Mouse (Mus musculus): ENCODE data around the gene Kiss1. TPM values are rescaled to one million over a fixed set of nuclear protein-coding genes. Genes with fewer than 3 reads are reported as not detected.

Kiss1 gene
- total RNA-seq, 2 experiments from 2014 or later, result not detected

DNA sequence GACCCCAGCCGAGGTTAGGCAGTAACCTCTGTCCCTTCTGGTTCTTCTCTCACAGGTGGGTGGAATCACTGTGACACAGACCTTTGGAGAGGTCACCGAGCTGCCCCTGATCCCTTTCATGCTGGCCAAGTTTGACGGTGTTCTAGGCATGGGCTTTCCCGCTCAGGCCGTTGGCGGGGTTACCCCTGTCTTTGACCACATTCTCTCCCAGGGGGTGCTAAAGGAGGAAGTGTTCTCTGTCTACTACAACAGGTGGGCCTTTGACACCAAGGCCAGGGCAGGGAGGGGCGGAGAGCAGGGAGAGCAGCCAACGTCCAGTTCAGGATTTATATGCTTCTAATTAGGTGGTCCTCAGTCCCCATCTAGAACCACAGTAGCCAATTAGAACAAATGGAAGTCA lies 34.7 kb downstream of the Kiss1 start:
- no peak for DNase-seq (ENCODE audit: low spot score in 2 of 2)

DNA sequence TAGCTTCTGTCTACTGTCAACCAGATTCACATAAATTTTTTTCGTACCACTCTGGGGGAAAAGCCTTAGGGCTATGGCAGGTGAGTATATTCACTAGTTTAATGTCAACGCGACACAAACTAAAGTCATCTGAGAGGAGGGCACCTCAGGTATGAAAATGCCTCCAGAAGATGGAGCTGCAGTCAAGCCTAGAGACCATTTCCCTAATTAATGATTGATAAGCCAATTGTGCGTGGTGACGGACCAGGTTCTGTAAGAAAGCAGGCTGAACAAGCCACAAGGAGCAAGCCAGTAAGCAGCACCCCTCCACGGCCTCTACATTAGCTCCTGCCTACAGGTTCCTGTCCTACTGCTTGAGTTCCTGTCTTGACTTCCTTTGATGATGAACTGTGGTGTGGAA lies 39.3 kb downstream of the Kiss1 start:
- no peak for DNase-seq (ENCODE audit: low spot score in 2 of 2)

DNA sequence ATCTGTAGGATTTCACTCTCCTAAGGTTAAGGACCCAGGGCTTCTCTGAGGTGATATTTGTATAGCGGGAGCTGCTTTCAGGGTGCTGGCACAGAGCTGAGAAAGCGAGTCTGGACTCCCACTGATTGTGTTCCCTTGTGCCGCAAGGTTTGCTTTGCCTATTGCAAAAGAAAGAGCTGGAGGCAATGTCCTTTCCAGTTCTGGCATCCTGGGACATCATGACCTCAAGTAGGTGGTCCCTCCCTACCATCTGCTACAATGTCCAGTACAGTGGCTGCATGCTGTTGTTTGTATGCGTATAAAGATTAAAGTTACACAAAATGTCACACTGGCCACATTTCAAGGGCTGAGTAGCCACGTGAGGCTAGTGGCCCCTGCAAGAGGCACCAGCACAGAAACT lies 40.4 kb downstream of the Kiss1 start:
- no peak for DNase-seq (ENCODE audit: low spot score in 2 of 2)

GRCm38 (mm10) chr1:133363276-133364021 lies 41.8 kb downstream of the Kiss1 start, which contains the start of gene Etnk2:
TSS of gene Etnk2 (plus strand) at chr1:133363572.
- DNase-seq (ENCODE audit: low spot score in 2 of 2), result peak; percentile 57 to 75

- no peak for DNase-seq (ENCODE audit: low spot score in 2 of 2)
Observed at GRCm38 (mm10) chr1:133364022-133364630, 42.5 kb downstream of the Kiss1 start.

DNA sequence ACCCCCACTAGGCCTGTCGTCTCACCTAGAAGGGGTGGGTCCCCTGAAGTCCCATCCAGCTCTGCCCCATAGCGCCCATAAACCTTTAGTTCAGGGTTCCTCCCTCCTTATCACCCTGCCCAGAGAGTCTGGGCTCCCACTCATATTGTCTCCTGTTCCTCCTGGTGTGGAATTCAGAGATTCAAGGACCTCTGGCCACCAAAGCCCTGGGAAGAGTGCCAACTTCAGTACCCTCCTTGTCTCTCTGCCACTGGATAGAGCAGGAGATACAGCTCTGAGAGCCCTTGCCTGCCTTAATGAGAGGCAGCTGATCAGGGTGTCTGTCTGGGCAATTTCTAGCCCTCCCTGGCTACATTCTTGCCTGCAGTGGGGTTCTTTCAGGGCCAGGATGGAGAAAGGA lies 43.2 kb downstream of the Kiss1 start:
- DNase-seq (ENCODE audit: low spot score in 2 of 2), result no peak

- DNase-seq (ENCODE audit: low spot score in 2 of 2), result no peak
Observed at GRCm38 (mm10) chr1:133366951-133367605, 45.4 kb downstream of the Kiss1 start.

GRCm38 (mm10) chr1:133367606-133368488 lies 46.2 kb downstream of the Kiss1 start:
- no peak for DNase-seq (ENCODE audit: low spot score in 2 of 2)

GRCm38 (mm10) chr1:133368644-133369043 lies 47.0 kb downstream of the Kiss1 start:
- DNase-seq (ENCODE audit: low spot score in 2 of 2), result no peak

DNA sequence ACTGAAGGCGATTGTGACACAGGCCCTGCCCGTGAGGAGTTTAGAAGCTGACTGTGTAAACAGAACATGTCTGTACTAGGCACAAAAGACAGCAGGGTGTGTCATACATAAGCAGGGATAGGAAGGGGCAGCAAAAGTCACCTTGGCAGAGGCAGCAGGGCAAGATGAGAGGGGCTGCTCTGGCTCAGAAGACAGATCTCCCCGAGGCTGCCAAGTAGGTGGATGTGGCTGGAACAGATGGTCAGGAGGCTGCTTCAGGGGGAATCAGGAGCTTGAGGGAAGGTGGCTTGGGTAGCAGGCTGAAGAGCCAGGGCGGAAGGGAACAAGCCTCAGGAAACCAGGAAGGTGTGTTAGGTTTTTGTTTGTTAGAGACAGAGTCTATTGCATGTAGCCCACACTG lies 48.7 kb downstream of the Kiss1 start:
- no peak for DNase-seq (ENCODE audit: low spot score in 2 of 2)

DNA sequence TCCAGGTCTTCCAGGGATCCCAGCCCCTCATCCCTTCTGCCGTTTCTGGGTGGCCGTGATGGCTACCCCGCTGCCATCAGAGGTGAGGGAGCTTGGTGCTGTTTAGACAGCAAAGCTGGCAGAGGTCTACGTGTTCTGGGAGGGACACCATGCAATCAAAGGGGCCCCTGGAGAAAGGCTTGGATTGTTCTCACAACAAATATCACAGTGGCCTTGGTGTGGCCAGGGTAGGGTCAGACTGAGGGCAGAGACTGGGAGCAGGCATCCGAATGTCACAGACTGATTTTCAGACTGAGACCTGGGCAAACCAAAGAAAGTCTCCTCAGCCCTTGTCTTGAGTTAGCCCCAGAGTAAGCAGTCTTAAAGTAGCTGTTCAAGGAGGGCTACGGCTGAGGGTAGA lies 49.8 kb downstream of the Kiss1 start:
- no peak for DNase-seq (ENCODE audit: low spot score in 2 of 2)

- DNase-seq (ENCODE audit: low spot score in 2 of 2), result no peak
Observed at GRCm38 (mm10) chr1:133372113-133372512, 50.4 kb downstream of the Kiss1 start.

GRCm38 (mm10) chr1:133375696-133376346 lies 54.1 kb downstream of the Kiss1 start:
- DNase-seq (ENCODE audit: low spot score in 2 of 2), result no peak

GRCm38 (mm10) chr1:133377547-133377946 lies 55.9 kb downstream of the Kiss1 start:
- no peak for DNase-seq (ENCODE audit: low spot score in 2 of 2)

Other genes with a start within 250 kb of the Kiss1 start
- gene Ppp1r15b, start 190.7 kb upstream of the Kiss1 start, total RNA-seq (2021), result 10 to 100 TPM; 71.6 to 75.0 TPM
- gene Plekha6, start 157.7 kb upstream of the Kiss1 start, total RNA-seq (2021), result 10 to 100 TPM; 22.2 to 32.7 TPM
- gene Golt1a, start 12.1 kb upstream of the Kiss1 start, total RNA-seq (2021), result 1 to 10 TPM in 1 of 2 experiments, under 1 TPM in 1; 0.76 to 2.0 TPM
- gene Ren1, start 28.6 kb downstream of the Kiss1 start, total RNA-seq (2021), result 10 to 100 TPM in 1 of 2 experiments, 1 to 10 TPM in 1; 2.0 to 17.3 TPM
- 10 to 100 TPM in 1 of 2 experiments, 1 to 10 TPM in 1; 8.1 to 12.1 TPM for gene Etnk2, start 41.7 kb downstream of the Kiss1 start, total RNA-seq (2021)
- gene Sox13, start 102.5 kb downstream of the Kiss1 start, total RNA-seq (2021), result 10 to 100 TPM; 26.0 to 35.2 TPM